Mouse (Mus musculus) G1E-ER4 (cell line): Measurements from ENCODE around the gene 1700123O20Rik. TPM values are rescaled to one million over a fixed set of nuclear protein-coding genes. Genes with fewer than 3 reads are reported as not detected.

ENCODE experiments used
- GATA1 ChIP-seq: IDR thresholded peaks from one replicate; pipeline ENCODE4 v1.8.0; 2012; ENCODE audit warnings: low read length, inconsistent platforms
- polyA plus RNA-seq: library from polyadenylated mRNA; stranded (reverse); fragments of >175 nt; gene quantifications from 2 replicates; pipeline ENCODE4 v1.2.3, GENCODE M21; 2012

The 1700123O20Rik gene
- polyA plus RNA-seq, 1 experiment = 9.8 TPM

DNA sequence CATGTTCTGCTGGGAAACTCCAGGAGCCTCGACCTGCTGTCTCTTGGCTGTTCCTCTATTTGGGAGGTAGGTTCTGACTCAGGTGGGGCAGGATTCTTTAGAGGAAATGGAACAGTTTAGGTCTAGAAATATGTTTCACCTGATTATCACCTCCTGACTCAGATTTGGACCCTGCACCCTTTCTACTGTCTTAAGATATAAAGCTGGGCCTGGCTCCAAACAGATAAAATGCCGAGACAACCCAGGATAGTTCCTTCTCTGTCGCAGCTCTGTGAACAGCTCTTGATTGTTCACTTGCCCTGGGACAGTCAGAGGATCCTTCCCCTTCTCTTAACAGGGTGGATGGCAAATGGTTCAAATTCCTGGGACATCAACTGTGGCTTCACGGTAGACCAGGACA is 49.2 kb downstream of the 1700123O20Rik start:
- TF ChIP-seq GATA1 = no peak

DNA sequence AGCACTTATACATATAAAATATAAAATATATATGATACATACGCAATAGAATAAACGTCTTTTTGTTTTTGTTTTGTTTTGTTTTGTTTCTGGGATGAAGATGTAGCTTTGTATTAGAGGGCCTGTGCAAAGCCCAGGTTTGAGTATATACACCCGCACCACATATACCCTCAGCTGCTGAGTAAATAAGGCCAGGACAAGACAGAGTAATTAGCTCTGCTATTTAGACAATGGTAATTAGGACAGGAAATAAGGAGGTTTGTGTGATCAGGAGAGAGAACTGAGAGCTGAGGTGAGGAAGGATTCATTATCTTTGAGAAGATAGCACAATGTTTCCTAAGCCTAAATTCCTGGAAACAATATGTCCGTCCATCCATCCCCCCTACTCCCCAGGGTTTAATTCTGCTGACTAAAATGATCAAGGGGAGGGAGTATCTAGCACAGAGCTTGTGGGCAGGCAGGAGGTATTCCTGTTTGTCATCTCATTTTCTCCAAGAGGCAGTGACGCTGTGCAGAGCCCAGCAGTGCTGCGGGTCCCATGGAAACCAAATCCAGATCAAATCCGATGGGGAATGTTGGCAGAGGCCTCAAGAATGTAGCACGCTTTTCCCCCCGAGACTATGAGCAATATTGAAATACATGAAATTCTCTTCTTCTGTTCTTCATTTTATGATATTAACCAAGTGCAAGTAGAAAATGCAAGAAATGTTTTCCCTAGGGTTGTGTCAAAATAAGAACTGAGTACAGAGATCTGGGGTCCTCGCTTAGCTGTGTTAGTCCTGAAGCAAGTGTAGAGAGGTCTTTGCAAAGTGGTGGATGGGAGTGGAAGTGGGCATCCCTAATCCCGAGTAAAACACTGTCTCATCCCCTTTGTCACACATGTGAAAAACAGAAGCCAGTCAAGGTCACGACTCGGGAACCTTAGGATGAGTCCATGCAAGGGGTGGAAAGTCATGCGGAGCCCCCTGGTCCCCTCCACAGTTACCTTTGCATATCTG is 50.8 kb downstream of the 1700123O20Rik start:
- no peak for TF ChIP-seq GATA1

- no peak for TF ChIP-seq GATA1
Observed at GRCm38 (mm10) chr14:54737634-54738033, 51.6 kb downstream of the 1700123O20Rik start.

Other genes with a start within 250 kb of the 1700123O20Rik start
- gene Lrp10, start 222.1 kb upstream of the 1700123O20Rik start, polyA plus RNA-seq = 345 and 440 TPM in 2 replicates
- 0.31 and 0.32 TPM in 2 replicates for gene Rem2, start 210.1 kb upstream of the 1700123O20Rik start, polyA plus RNA-seq
- 166 and 236 TPM in 2 replicates for gene Prmt5, start 168.7 kb upstream of the 1700123O20Rik start, polyA plus RNA-seq
- gene Haus4, start 131.6 kb upstream of the 1700123O20Rik start, polyA plus RNA-seq = 37.7 and 58.3 TPM in 2 replicates
- gene Ajuba, start 108.7 kb upstream of the 1700123O20Rik start, polyA plus RNA-seq = 0.08 and 0.12 TPM in 2 replicates
- gene 4931414P19Rik, start 80.2 kb upstream of the 1700123O20Rik start, polyA plus RNA-seq = 19.6 and 20.0 TPM in 2 replicates
- gene Psmb5, start 68.2 kb upstream of the 1700123O20Rik start, polyA plus RNA-seq = 193 and 266 TPM in 2 replicates
- not detected in 2 replicates for gene Psmb11, start 64.8 kb upstream of the 1700123O20Rik start, polyA plus RNA-seq
- not detected in 2 replicates for gene Gm17606, start 45.3 kb upstream of the 1700123O20Rik start, polyA plus RNA-seq
- gene Cdh24, start 44.9 kb upstream of the 1700123O20Rik start, polyA plus RNA-seq = 2.3 and 2.8 TPM in 2 replicates
- 516 and 685 TPM in 2 replicates for gene Acin1, start 715 bp downstream of the 1700123O20Rik start, polyA plus RNA-seq
- not detected in 2 replicates for gene Gm29776, start 12.6 kb downstream of the 1700123O20Rik start, polyA plus RNA-seq
- gene Cebpe, start 26.0 kb downstream of the 1700123O20Rik start, polyA plus RNA-seq = not detected in 2 replicates
- 79.2 and 81.1 TPM in 2 replicates for gene Slc7a8, start 95.7 kb downstream of the 1700123O20Rik start, polyA plus RNA-seq
- not detected in 2 replicates for gene Rnf212b, start 127.9 kb downstream of the 1700123O20Rik start, polyA plus RNA-seq
- 1.5 and 1.6 TPM in 2 replicates for gene Homez, start 184.7 kb downstream of the 1700123O20Rik start, polyA plus RNA-seq
- gene Ppp1r3e, start 191.3 kb downstream of the 1700123O20Rik start, polyA plus RNA-seq = 1.3 and 2.3 TPM in 2 replicates
- gene Bcl2l2, start 197.2 kb downstream of the 1700123O20Rik start, polyA plus RNA-seq = 41.2 and 42.5 TPM in 2 replicates
- 5.5 and 10.3 TPM in 2 replicates for gene Gm20521, start 197.2 kb downstream of the 1700123O20Rik start, polyA plus RNA-seq
- 412 and 528 TPM in 2 replicates for gene Pabpn1, start 206.3 kb downstream of the 1700123O20Rik start, polyA plus RNA-seq
- gene Slc22a17, start 226.9 kb downstream of the 1700123O20Rik start, polyA plus RNA-seq = not detected in 2 replicates
- gene Efs, start 239.9 kb downstream of the 1700123O20Rik start, polyA plus RNA-seq = 0.04 TPM in 1 of 2 replicates, not detected in the other
- not detected in 2 replicates for gene Il25, start 246.5 kb downstream of the 1700123O20Rik start, polyA plus RNA-seq